Mouse (Mus musculus): ENCODE measurements at regions not wholly inside any gene's neighbourhood (a gene's known extent, or its start where the extent isn't known, plus 50 kb on each side); places are given as distances from the start of the nearest gene placed in this dataset.
A peak's percentile ranks its signal among the peaks of the same experiment; 100 is the strongest.
"Not testable (repeated sequence)": the region's sequence is repeated elsewhere in the genome, so short reads cannot be mapped to it uniquely, and the experiment has no call there.

DNA sequence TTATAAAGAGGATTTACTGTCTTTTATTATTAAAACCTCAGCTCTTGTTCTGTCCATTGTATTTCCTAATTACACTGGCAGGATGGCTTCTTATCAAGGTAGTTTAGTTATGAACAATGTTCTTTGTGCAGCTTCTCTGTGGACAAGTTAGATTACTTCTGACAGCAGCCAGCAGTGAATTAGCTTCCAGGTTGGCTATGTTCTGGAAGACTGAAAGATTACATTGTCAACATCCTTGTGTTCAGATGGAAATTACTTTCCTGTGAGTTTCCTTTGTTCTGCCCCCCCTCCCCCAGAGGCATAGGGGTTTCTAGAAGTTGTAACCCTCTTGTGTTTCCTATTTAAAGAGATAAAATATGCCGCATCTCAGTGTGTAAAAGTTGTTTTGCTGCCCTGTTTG is 846.1 kb downstream of the Car8 start:
- DNase-seq: no peak

DNA sequence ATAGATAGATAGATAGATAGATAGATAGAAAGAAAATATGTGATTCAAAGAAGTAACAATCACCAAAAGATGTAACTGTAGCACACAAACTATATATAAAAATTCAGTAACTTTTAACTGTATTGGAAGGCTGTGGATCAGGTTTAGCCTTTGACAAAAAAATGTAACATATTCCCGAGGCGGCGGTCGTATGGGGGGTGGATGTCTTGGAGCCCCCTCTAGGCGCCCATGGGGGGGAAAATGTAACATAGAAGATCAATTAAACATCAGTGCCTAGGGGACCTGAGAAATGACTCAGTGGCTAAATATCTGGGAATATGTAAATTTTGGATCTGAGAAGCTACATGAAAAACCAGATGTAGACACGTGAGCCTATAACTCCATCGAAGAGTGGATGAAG is 847.2 kb downstream of the Car8 start:
- peak; percentile 30 to 47 for DNase-seq

DNA sequence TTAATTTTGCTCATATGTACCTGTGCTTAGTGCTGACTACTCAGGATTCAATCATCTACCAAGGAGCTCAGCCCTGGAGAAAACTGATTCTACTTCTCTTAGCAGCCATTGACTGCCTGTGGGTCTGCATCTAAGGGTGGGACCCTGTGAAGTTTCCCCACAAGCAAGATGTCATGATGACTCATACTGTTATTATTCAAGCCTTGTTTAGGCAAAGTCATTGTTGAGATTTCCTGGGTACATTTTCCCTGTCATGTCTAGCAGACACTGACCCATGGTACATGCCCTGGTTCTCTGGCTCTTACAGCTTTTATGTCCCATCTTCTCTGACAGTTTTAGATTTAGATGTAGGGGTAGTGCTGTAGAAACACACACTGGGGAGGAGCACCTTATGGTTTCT is 853.8 kb downstream of the Car8 start:
- DNase-seq: no peak

DNA sequence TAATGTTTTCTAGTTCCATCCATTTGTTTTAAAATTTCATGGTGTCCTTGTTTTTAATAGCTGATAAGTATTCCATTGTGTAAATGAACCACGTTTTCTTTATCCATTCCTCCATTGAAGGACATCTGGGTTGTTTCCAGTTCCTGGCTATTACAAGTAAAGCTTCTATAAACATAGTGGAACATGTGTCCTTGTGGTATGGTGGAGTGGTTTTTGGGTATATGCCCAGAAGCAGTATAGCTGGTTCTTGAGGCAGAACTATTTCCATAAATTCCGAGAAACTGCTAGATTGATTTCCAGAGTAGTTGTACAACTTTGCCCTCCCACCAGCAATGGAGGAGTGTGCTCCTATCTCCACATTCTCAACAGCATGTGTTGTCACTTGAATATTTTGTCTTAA is 858.8 kb downstream of the Car8 start:
- DNase-seq: no peak

DNA sequence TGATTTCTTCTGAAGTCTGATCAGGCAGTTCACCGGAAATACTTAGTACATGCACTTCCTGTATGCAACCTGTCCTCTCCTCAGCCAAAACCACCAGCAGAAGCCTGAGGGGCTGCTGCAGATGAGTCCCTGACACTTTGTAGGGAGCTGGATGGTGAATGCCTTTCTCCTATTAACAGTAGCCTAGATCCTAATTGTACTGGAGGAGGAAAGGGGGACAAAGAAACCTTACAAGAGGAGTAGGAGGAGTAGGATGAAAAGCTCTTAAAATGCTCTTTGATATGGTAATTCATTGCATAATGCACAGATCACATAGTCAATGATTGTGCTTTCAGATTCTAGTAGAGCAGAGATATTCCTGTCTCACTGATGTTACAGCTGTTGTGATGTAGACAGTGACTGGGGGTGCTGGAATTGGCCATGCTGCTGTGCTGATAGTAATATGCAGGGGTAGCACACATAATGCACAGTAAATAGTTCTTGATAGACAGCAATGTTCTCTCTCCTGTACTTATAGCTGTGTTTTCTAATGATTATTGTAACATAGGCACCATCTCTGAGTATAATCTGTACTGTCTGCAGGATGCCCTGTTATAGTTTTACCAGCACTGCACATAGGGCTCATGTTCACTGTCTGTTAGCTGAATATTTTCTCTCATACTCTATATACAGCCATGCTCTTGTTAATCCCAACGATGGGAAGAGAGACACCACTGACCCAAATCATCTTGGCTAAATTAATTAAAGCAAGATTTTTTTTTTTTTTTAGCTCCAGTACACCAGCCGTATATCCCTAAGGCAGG is 874.4 kb downstream of the Car8 start:
- no peak for DNase-seq

DNA sequence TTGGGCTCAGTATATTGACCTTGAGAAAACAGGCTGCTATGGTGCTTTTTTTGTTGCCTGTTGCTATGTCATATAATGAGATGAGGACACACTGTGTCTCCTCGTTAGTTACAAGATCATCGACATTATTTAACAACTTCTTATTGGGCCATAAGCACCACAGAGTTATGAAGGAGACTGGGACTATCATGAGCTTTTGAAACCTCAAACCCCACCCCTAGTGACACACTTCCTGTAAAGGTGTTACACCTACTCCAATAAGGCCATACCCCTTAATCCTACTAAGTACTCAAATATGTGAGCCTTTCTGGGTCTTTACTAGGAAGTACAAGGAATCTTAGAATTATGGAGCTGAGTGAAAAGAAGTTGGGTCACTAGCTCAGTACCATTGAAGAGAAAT is 875.3 kb downstream of the Car8 start:
- DNase-seq: no peak

DNA sequence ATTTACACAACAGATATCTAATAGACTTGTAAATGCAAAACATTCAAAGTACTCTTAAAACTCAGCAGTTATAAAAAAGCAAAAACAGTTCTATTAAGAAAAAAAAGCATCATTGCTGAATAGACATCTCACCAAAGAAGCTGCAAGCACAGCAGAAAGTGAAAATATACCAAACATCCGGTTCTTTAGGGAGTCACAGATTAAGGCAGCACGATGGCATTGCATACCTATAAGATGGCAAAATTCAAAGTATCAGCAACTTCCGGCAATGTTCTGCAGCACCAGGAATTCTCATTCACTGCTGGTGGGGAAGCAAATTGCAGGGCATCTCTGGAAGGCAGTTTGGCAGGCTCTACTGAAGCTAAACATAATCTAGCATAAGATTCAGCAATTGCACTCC is 882.6 kb downstream of the Car8 start:
- DNase-seq: no peak

DNA sequence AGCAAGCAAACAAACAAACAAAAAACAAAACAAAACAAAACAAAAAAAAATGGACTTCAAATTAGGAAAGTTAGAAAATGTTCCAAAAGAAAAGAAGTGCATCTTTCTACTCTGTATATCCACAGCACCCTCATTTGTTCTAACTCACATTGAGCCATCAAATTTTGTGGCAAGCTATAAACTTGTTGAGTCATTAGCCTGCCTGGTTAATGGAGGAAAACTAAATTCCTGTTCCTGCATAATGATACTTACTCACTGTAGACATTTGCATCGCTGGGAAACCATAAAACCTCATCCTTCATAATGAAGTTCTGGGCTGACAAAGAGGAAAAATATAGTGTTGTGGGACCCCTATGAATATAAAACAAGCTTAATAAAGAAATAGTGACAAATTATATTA is 891.5 kb downstream of the Car8 start:
- DNase-seq: no peak

DNA sequence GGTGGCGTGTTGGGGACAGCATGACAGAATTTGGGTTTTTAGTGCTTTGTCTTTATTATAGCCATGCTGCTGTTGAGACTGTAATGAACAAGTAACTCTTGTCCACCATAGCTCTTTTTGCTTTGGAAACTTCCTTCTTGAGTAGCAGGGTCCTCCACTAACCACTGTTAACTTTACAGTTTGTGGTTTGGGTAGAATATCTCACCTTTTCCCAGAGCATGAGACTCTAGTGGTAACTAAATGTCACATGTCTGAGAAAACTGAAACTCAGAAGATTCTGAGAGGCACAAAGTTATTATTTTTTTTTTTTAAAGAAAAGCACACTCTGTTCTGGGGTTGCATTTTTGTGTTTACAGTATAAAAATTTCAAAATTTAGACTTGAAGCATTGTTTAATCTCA is 897.7 kb downstream of the Car8 start:
- no peak for DNase-seq

DNA sequence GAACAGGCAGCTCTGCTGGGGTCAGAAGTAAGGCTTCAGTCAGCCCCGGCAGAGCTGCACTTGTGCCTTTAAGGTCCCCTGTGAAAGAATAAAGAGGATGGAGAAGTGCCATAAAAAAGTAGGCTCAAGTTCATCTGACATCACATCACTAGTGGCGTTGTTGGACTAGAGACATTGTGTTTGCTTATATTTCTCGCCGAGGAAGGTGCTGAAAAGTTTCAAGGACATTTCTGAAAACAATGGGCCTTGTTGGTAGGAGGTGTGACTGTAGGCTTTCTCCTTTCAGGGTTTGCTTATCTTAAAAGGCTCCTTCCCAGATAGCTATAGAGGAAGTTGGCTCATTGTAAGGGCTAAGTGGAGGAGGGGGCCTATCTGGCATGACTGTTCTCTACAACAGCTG is 924.6 kb downstream of the Car8 start:
- DNase-seq: no peak

DNA sequence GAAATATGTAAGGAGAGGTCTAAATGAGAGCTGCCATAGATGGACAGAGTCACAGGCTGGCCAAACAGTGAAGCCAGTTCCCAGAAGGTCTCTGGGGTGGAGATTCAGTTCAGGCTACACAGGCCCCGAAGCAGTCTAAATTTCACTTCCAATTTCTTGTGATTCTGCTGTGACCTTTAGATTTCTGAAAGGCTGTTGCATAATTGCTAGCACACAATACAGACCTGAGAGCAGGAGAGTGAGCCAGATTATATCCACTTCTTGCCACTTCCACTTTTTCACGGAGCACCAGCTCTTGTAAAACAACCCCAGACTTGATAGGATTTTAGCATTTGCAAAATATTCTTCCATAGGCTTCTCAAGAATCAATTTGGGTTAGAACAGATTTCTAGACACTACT is 925.6 kb downstream of the Car8 start:
- no peak for DNase-seq

DNA sequence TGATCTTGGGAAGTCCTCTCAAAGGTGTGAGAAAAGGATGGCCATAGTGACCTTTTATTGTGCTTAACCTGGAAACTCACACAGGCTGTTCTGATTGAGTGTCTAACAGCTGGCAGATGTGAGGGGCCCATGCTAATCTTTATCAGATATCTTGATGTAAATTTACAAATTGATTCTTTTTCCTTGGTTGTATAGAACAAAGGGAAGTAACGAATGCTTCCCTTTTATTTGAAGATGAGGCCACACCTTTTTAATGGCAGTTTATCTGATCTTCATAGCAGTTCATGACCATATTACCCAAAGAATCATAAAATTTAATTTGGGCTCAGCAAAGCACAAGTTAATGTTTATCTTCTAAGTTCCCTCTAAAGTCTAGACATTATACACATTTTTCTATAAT is 926.7 kb downstream of the Car8 start:
- DNase-seq: no peak

DNA sequence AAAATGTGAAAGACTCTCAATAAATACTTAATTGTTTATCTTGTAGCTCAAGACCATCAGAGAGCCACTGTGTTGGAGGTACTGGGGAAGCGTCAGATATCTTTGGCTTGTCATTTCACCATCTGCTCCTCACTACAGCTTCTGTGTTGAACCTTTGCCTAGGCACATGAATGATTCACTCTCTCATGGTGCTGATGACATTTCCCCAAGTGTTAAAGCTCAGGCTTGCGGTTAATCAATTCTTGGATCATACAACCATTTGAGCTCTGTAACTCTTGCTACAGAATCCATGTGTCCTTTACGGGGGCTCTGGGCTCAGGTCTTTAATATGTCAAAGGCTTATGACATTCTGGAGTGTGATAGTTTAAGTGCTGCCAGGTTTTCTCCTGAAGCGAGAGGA is 969.8 kb downstream of the Car8 start:
- no peak for DNase-seq

DNA sequence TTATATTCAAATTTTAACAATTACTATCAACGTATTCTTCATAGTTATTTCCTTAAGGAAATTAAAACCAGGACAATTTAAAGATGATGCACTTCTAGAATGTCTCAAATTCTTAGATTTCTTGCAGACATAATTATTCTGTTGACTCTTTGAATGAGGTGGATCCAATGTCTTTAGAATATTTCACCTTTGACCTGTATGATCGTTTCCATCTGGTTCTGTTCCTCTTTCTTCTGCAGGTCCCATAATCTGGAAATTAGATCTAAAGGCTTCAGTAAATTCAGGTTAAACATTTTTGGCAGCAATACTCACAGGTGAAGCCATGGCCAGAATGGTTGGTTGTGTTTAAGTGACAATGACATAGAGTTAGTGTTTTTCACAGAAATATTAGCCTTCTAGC is 982.4 kb downstream of the Car8 start:
- no peak for DNase-seq

DNA sequence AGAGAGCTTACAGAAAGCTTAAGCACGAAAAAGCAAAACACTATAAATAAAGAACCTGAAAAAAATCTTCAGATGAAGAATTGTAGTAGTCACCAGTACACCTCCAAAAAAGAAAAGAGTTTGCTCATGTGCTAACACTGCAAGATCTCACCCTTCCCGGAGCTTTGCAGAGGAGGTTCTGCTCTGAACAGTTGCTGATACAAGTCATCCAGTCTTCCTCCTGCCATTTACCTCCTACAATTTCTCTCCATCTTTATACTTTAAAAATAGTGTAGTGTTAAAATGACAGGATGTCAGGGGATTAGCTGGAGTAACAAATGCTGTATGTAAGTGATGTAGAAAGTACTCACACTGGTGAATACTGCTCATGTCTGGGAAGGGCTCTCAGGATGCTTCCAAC is 985.2 kb downstream of the Car8 start:
- DNase-seq: no peak

DNA sequence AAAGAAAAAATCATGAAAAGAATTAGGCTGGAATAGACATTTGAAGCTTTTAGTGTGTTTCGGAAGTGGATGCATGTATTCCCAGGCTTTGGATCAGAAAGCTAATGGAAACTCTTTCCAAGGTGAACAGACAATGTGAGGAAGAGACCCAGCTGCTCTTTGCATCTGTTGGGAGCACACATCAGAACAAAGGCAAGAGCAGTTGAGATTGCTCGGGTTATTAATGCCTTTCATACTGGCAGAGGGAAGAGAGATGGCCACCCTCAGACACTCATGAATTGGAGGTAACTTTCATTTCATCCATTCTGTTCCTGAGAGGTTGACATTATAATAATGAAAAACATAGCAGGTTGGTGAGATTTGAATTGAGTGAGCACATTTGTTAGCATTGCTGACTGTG is 987.2 kb downstream of the Car8 start:
- no peak for DNase-seq

DNA sequence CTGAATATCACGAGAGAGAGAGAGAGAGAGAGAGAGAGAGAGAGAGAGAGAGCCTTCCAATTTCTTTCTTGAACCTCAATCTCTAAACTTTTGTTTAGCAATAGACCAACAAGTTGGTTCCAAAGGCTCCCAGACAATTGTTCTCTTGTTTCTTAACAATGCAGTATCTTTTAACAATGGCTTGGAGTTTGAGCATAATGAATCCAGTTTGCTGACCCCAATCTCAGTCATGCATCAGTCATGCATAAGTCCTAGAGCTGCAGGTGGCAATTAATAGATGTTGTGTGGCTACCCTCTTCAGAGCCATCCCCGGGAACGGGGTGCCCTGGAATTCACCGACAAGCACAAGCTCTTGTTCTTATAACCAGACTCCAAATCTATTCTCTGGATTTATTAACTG is 991.0 kb downstream of the Car8 start:
- no peak for DNase-seq

DNA sequence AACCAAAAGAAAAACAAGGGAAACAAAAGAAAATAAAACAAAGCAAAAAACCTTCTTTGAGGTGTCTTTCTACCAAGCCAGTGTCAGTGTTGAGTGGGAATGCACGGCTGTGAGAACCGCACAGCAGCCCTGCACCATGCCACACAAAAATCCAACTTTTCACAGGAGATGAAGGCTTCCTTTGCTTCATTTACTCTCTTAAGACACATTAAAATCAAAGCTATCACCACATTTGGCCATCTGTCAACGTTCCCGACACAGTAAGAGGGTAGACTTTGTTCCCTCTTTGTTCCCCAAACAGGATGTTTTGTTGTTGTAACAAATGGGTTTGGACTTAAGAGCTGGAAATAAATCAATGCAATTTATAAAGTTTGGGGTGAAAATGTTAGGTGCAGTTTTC is 991.6 kb downstream of the Car8 start:
- DNase-seq: no peak

DNA sequence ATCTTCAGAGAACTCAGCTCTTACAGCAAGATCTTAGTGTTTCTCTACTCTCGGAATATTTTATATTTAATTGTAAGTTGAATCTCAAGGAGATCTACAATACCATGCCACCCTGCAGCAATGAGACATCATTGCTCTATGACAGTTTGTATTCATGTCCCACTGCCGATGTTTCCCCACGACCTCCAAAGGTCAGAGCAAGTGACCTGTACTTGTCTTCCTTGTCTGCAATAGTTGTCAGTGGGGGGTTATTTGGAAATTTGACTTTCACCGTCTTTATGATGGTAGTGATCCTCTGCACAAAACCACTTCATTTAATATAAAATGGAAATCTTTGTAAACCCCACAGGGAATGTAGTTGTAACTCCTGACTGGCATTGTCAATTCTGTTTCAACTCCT is 992.0 kb downstream of the Car8 start:
- no peak for DNase-seq

DNA sequence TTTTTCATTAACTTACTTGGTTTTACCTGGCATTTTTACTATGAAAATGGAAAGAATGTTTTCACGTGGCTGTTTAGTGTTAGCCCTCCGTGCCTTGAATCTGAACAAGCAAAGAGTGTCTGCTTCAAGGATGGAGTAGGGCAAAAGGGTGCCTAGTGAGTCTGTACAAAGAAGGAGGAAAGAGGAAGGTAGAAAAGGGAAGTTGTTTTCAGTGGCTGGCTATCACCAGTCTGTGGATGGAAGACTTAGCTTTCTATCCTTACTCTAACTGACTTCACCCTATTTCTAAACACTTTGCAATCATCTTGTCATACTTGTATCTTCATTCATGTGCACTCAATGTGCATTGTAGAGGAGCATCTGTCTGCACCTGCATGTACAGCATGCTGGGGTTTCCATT is 993.2 kb downstream of the Car8 start:
- DNase-seq: no peak

DNA sequence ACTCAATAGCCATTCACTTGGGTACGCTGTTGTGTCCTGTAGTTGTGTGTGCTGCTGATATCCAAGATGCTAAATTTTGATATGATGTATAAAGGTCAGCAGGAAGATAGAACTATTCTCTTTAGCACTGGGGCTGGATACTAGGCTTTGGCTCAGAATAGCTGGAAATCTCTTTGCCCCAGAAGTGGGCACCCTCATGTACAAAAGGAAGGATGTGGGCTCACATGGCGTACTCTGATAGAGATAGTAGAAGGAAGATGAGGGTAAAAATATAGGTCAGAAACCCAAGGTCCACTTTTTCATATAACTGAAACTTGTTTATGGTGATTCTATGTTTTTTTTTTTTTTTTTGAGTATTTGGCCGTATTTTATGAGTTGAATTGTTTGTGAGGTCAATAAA is 1001.0 kb downstream of the Car8 start:
- DNase-seq: no peak

DNA sequence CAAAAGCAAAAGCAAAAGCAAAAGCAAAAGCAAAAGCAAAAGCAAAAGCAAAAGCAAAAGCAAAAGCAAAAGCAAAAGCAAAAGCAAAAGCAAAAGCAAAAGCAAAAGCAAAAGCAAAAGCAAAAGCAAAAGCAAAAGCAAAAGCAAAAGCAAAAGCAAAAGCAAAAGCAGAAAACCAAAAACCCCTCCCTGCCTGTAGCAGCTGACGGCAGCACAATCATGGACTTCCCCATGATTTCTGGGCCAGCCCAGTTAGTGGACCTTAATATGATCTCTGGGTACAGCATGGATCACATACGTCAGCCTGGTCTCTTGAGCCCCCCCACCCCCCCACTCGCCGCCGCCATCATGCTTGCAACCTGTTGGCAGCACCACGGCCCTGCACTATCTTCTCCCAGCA is 1004.3 kb downstream of the Car8 start:
- DNase-seq: not testable (repeated sequence)

DNA sequence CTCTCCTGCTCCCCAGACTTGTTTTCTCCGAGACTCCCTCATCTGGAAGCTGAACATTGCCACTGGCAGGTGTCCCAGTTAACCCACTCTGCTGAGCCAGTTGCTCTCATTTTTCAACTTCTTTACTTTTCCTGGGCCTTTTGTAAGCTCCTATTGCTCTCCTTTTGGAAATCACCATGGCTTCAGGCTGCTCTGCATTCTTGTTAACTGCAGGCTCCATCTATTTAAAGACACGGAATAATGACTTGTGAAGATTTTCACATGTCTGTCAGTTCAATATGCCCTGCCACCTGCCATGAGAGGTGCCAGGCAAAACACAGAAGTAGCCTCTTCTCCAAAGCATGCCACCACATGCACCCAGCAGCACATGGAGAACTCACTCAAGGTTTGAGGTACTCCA is 1009.9 kb downstream of the Car8 start:
- no peak for DNase-seq

DNA sequence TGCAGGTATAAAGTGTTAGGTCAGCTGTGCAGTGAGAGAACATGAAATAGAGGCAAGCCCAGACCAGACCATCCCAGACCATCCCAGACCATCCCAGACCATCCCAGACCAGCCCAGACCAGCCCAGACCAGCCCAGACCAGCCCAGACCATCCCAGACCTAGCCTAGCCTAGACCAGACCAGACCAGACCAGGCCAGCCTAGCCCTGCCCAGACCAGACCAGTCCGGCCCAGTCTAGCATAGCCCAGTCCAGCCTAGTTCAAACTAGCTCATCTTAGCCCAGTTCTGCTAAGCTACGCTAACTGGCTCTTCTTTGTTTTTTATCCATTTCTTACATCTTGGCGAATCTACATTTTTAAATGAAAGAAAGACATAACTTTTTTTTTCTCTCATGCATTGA is 1015.9 kb downstream of the Car8 start:
- DNase-seq: no peak

DNA sequence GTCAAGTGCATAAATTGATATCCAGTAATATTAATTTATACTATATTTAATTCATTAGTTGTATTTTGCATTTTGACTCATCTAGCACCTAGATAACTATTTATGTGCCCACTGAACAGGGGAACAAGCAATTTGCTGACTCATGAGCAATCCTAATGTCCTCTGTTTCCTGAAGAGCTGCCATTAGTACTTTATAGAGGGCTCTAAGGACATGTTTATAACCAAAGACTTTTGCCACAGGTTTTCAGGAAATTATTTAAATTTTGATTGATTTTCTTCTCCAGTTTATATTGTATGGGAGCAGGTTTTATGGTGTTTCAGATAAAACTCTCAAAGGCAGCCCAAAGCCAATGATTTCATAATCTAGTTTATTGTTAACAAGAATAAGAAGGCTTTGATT is 1018.4 kb downstream of the Car8 start:
- DNase-seq: no peak
